ENCODE assay signal across 8 mouse cellular contexts in the genomic region with DNA sequence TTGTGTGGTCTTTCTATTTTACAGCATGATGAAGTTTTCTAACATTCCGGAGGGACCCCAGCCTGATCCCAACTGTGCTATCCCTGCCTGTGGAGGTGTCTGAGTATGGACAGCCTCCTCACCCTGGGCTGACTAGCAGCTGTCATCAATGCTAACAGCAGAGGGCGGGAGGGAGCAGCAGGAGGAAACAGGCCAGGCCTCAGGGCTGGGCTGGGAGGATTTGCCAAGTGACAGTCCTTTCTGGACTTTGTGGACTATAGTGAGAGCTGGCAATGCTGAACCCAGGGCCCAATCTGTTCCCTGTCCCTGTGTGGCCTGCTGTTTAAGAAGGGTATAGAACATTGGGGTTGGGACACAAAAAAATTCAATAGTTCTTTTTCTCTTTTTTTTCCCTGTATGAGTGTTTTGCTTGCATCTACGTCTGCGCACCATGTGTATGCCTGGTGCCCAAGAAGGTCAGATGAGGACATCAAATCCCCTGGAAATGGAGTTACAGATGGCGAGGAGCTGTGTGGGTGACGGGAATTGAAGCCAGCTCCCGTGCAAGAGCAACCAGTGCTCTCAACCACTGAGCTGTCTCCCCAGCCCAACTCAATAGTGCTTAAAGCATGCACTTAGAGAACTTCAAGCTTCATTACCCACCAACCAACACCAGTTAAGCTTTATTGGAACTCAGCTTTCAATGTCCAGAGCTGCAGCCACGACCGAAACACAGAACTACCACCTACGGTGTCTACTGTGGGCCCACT.
DNase-seq lines count a peak whose midpoint lies in the region; ATAC-seq and TF ChIP-seq lines count a peak whose summit lies in the region.

No protein-coding gene starts in this region.

- 0 out of 2 replicates have a peak overlapping the region, but pooled peaks have one; percentile 3 for H3K27ac ChIP-seq in forebrain, embryonic 10.5 days
- H3K27ac ChIP-seq in heart, postnatal 0 days (ENCODE audit: low read depth) = peak overlapping the region; percentile 36
- H3K27ac ChIP-seq in liver, embryonic 16.5 days (ENCODE audit: low read length) = no peak overlapping the region

- TF ChIP-seq EP300 in heart, postnatal 0 days (IDR thresholded peaks at IDR 0.05; ENCODE audit: low read depth) = no peak

- peak; percentile 94 for TF ChIP-seq CTCF in heart, postnatal 0 days (IDR thresholded peaks at IDR 0.05; ENCODE audit: low read depth)

- H3K9me3 ChIP-seq in forebrain, embryonic 10.5 days = no peaks in the 10 kb centered on the region
- no peaks in the 10 kb centered on the region for H3K9me3 ChIP-seq in heart, postnatal 0 days (replicated peaks; ENCODE audit: control insufficient read depth, low read length)
- no peaks in the 10 kb centered on the region for H3K9me3 ChIP-seq in liver, embryonic 16.5 days (replicated peaks; ENCODE audit: control insufficient read depth, low read length)

- peak; percentile 81 for ATAC-seq in heart, postnatal 0 days (ENCODE audit: insufficient read depth, low read depth)
- peak; percentile 61; the same call in 1 of the 2 replicates for ATAC-seq in liver, embryonic 16.5 days (ENCODE audit: low read depth)
- ATAC-seq in neutrophil, adult 5-6 weeks (ENCODE audit: extremely low read depth, insufficient number of reproducible peaks, low FRiP score, poor library complexity, severe bottlenecking) = peak; percentile 33; the same call in 1 of the 2 replicates

- H3K4me3 ChIP-seq in forebrain, embryonic 10.5 days = no peak overlapping the region
- no peak overlapping the region for H3K4me3 ChIP-seq in heart, postnatal 0 days (ENCODE audit: low read depth, low read length)
- H3K4me3 ChIP-seq in liver, embryonic 16.5 days (ENCODE audit: low read depth, low read length) = no peak overlapping the region

- WGBS in forebrain, embryonic 10.5 days = 71% methylated on average over 10 of the region's 10 CpGs
- 66% methylated on average over 10 of the region's 10 CpGs for WGBS in heart, postnatal 0 days
- 81% methylated on average over 10 of the region's 10 CpGs for WGBS in liver, embryonic 16.5 days (ENCODE audit: insufficient replicate concordance)

- peaks cover 98% of the 10 kb centered on the region for H3K36me3 ChIP-seq in forebrain, embryonic 10.5 days (replicated peaks)
- H3K36me3 ChIP-seq in heart, postnatal 0 days (replicated peaks; ENCODE audit: control insufficient read depth, insufficient read depth, low read length) = peaks cover 82% of the 10 kb centered on the region
- H3K36me3 ChIP-seq in liver, embryonic 16.5 days (ENCODE audit: control insufficient read depth, insufficient read depth) = peaks cover 45% of the 10 kb centered on the region

- no peak overlapping the region for H3K4me2 ChIP-seq in heart, postnatal 0 days (ENCODE audit: low read depth, low read length)
- H3K4me2 ChIP-seq in liver, embryonic 16.5 days (ENCODE audit: low read depth, low read length) = no peak overlapping the region

- H3K27me3 ChIP-seq in forebrain, embryonic 10.5 days (ENCODE audit: poor library complexity, severe bottlenecking) = no peaks in the 10 kb centered on the region
- no peaks in the 10 kb centered on the region for H3K27me3 ChIP-seq in heart, postnatal 0 days (ENCODE audit: control insufficient read depth, insufficient read depth, low read length)
- H3K27me3 ChIP-seq in liver, embryonic 16.5 days (ENCODE audit: control insufficient read depth, insufficient read depth, low read depth, low read length) = no peaks in the 10 kb centered on the region

- no peak overlapping the region for H3K9ac ChIP-seq in heart, postnatal 0 days (replicated peaks; ENCODE audit: low read depth, low read length)
- H3K9ac ChIP-seq in liver, embryonic 16.5 days (ENCODE audit: low read depth, low read length) = no peak overlapping the region

- H3K4me1 ChIP-seq in forebrain, embryonic 10.5 days = peaks cover 28% of the 10 kb centered on the region
- no peaks in the 10 kb centered on the region for H3K4me1 ChIP-seq in heart, postnatal 0 days (ENCODE audit: control insufficient read depth, insufficient read depth)
- H3K4me1 ChIP-seq in liver, embryonic 16.5 days (ENCODE audit: control insufficient read depth, low read depth, low read length) = no peaks in the 10 kb centered on the region

- peak; percentile 47 to 57 for DNase-seq in B cell, adult 2 months
- DNase-seq in brain, adult 2 months (ENCODE audit: low read depth, low spot score) = peak; percentile 95
- DNase-seq in forebrain, embryonic 10.5 days (ENCODE audit: extremely low spot score, low spot score) = peak; percentile 45
- DNase-seq in heart, postnatal 0 days (ENCODE audit: low spot score) = peak; percentile 79
- DNase-seq in layer of hippocampus, adult 11-12 months (ENCODE audit: low spot score) = peak; percentile 84
- peak; percentile 59 for DNase-seq in testis, postnatal 14 days (ENCODE audit: low spot score)

Comparison
In these comparisons a context has a peak if more than half of its experiments do, and no peak if none do; other contexts are left out.
1. DNase-seq: peak in every context shown above with its lines; median percentile 95 in brain, adult 2 months; 84 in layer of hippocampus, adult 11-12 months; 79 in heart, postnatal 0 days; 59 in testis, postnatal 14 days; 52 in B cell, adult 2 months; 45 in forebrain, embryonic 10.5 days.